Comparison of ENCODE assay signal across 1 mouse cellular context in the genomic region with DNA sequence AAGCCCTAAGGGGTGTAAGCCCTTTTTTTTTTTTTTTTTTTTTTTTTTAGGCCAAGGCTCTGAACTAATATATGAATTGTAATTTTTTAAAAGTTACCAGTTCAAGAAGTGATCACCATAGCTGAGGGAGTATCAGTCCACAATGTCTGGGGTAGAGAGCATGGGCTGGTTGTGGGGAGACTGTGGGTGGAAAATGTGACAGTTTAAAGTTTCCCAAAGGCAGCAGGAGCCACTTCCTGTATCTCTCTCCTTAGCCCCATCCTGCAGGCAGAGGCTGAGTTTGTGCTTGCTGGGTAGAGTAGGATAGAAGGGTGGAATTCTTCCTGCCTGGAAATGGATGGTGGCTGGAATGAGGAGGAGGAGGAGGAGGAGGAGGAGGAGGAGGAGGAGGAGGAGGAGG.
TF ChIP-seq lines count a peak whose summit lies in the region.

No protein-coding gene starts in this region.

TF ChIP-seq in CH12.LX, 34 proteins besides CTCF, POLR2A, EP300 and RAD21 (continued from another document):
- TF ChIP-seq NELFE (IDR thresholded peaks at IDR 0.05; ENCODE audit: low read depth, low read length), result no peak
- TF ChIP-seq ZMIZ1 (IDR thresholded peaks at IDR 0.05; ENCODE audit: low read depth, low read length), result no peak
- TF ChIP-seq MEF2A (IDR thresholded peaks at IDR 0.05; ENCODE audit: borderline replicate concordance, low read depth, low read length), result 0 out of 2 replicates have a peak, but pooled peaks have one; percentile 19
- peak; percentile 35; the same call in 1 of the 2 replicates for TF ChIP-seq TCF12 (IDR thresholded peaks at IDR 0.05; ENCODE audit: low read depth, low read length)
